Mouse (Mus musculus) gastrocnemius, adult 2 months (tissue): ENCODE data around the gene Zscan2. TPM values are rescaled to one million over a fixed set of nuclear protein-coding genes. Genes with fewer than 3 reads are reported as not detected.

Experiments
- DNase-seq: peaks from one replicate; pipeline ENCODE4 v3.0.0; 2022
- H3K27ac ChIP-seq: fragments of 200-600 bp; 2 replicates; pipeline ENCODE4 v1.8.1; 2022; ENCODE audit warnings: mild to moderate bottlenecking
- H3K4me3 ChIP-seq: fragments of 200-600 bp; 2 replicates; pipeline ENCODE4 v1.8.1; 2022; ENCODE audit warnings: mild to moderate bottlenecking, moderate library complexity
- CTCF ChIP-seq: fragments of 200-600 bp; IDR thresholded peaks from 2 replicates; pipeline ENCODE4 v1.8.1; 2022; ENCODE audit warnings: antibody characterized with exemption, mild to moderate bottlenecking, moderate library complexity
- intact Hi-C: fragments of 180-260 bp; cut with DNase I; formaldehyde crosslinking; loops from one replicate; pipeline ENCODE4 v1.15.1; 2025
- total RNA-seq, 2 experiments: library from RNA; stranded (reverse); gene quantifications; 2 replicates each; pipeline ENCODE4 v1.2.3; 2021

Gene Zscan2
- total RNA-seq, 2 experiments from 2014 or later: 1.3 to 1.7 TPM

- intact Hi-C loops: loop anchor here (5.0 kb wide), 1 partner anchor 44 kb away; no protein-coding TSS in a partner anchor
- Histone ChIP-seq H3K4me3 (peak overlapping the region; percentile 37; the same call in 1 of the 2 replicates), H3K27ac (peak overlapping the region; percentile 20; the same call in 1 of the 2 replicates)
- no peak for DNase-seq
- TF ChIP-seq CTCF: no peak
Observed at GRCm38 (mm10) chr7:80846280-80846678, 14.4 kb upstream of the Zscan2 start.

DNA sequence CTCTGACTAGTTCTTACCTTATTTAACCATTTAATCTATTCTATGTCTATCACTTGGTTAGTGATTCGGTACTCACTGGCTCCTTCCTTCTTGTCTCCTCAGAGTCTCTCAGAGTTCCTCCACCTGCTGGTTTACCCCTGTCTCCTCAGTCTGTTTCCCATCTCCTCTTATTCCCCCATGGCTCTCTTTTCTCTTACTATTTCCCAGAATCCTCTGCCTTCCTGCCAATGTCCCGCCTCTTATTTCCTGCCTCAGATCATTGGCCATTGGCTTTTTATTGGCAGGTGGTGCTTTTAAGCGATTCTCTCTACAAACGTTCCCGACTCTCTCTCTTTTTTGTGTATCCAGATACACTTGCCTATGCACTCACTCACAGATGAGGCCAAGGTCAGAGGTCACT is 14.0 kb upstream of the Zscan2 start:
- intact Hi-C loops: loop anchor here (5.0 kb wide), 1 partner anchor 44 kb away; no protein-coding TSS in a partner anchor
- no peak for DNase-seq
- Histone ChIP-seq H3K27ac (no peak overlapping the region), H3K4me3 (no peak overlapping the region)
- no peak for TF ChIP-seq CTCF

- Histone ChIP-seq H3K4me3 (peak overlapping the region; percentile 17; the same call in 1 of the 2 replicates), H3K27ac (peak overlapping the region; percentile 60)
- intact Hi-C loops: loop anchor here (1.0 to 5.0 kb wide), 2 partner anchors 47 to 120 kb away; no protein-coding TSS in a partner anchor
- no peak for TF ChIP-seq CTCF
- DNase-seq: no peak
Observed at GRCm38 (mm10) chr7:80849267-80849666, 11.5 kb upstream of the Zscan2 start.

- TF ChIP-seq CTCF: peak; percentile 96
- peak; percentile 45 for DNase-seq
- Histone ChIP-seq H3K4me3 (peak overlapping the region; percentile 17; the same call in 1 of the 2 replicates), H3K27ac (peak overlapping the region; percentile 60)
- intact Hi-C loops: loop anchor here (1.0 to 5.0 kb wide), 2 partner anchors 47 to 120 kb away; no protein-coding TSS in a partner anchor
Observed at GRCm38 (mm10) chr7:80849710-80850109, 11.0 kb upstream of the Zscan2 start.

- DNase-seq: no peak
- Histone ChIP-seq H3K27ac (no peak overlapping the region), H3K4me3 (no peak overlapping the region)
- no peak for TF ChIP-seq CTCF
- intact Hi-C loops: no loop called here
Observed at GRCm38 (mm10) chr7:80850520-80850919, 10.2 kb upstream of the Zscan2 start.

- TF ChIP-seq CTCF: peak; percentile 33; the same call in 1 of the 2 replicates
- Histone ChIP-seq H3K4me3 (no peak overlapping the region), H3K27ac (no peak overlapping the region)
- DNase-seq: no peak
- intact Hi-C loops: no loop called here
Observed at GRCm38 (mm10) chr7:80853218-80853617, 7.5 kb upstream of the Zscan2 start.

GRCm38 (mm10) chr7:80855316-80855715 is 5.4 kb upstream of the Zscan2 start:
- TF ChIP-seq CTCF: no peak
- Histone ChIP-seq H3K27ac (no peak overlapping the region), H3K4me3 (no peak overlapping the region)
- no peak for DNase-seq
- intact Hi-C loops: no loop called here

DNA sequence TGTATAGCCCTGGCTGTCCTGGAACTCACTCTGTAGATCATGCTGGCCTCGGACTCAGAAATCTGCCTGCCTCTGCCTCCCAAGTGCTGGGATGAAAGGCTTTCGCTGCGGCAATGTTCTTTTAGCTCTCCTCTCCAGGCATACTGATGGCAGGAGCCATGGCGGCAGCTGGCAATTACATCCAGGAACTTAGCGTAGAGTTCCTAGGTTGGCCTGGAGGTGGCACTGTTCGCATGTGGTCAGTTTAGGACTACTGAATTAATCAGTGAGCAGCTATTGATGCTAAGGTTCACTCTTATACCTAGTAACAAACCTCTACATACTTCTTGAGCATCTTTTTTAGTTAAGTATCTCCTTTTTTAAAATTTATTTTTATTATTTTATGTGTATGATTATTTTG is 3.5 kb upstream of the Zscan2 start:
- peak; percentile 86 for TF ChIP-seq CTCF
- Histone ChIP-seq H3K27ac (no peak overlapping the region), H3K4me3 (no peak overlapping the region)
- DNase-seq: peak; percentile 82
- intact Hi-C loops: loop anchor here (1.0 kb wide), 1 partner anchor 298 kb away; no protein-coding TSS in a partner anchor

DNA sequence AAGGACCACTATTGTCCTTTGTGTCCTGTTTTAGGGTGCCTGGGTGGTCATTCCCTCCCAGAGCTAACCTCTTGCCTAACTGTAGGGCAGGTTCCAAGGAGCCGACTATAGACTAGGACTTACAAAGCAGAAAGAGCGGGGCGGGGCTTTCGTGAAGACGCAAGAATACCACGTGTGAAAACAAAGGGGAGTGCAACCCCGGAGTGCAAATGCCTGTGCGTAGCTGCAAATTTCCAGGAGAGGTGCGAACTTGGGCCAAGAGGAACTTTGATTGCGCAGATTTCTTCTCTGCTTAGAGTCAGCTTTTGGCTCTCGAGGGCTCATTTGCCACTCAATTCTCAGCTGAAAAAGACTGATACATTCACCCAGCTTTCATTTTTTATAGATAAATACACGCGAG is 493 bp upstream of the Zscan2 start:
- intact Hi-C loops: no loop called here
- H3K4me3 ChIP-seq: peak overlapping the region; percentile 79
- H3K27ac ChIP-seq: peak overlapping the region; percentile 93
- TF ChIP-seq CTCF: no peak
- peak; percentile 49 for DNase-seq

DNA sequence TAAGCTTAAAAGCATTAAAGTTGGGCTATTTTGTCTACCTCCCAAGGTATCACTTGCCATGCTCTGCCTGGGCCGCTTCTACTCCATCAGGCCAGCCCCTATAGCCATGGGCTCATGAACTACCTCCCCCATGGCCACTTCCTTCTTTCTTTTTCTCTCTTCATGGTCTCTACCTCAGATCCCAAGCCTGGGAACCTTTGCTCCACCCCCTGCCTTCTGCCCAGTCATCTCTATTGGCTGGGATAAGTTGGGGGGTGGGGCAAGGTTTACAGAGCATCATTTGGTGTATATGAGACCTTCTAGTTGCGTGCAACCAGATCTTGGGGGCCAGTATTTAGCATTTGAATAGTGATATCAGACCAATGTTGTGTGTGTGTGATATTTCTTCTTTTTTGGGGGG is 1.8 kb downstream of the Zscan2 start:
- Histone ChIP-seq H3K27ac (no peak overlapping the region), H3K4me3 (no peak overlapping the region)
- no peak for TF ChIP-seq CTCF
- DNase-seq: no peak
- intact Hi-C loops: no loop called here

DNA sequence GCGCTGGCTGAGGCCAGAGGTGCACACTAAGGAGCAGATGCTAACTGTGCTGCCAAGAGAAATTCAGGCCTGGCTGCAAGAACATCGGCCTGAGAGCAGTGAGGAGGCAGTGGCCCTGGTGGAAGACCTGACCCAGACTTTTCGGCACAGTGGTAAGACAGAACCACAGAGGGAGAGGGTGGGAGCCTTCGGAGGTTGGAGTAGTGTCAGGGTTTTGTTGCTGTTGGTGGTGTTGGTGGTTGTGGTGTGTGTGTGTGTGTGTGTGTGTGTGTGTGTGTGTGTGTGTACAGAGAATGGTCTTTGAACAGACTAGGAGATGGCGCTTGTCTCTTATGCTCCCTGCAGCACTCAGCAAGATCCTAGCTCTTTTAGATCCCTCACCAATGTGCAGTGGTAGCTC is 2.8 kb downstream of the Zscan2 start:
- Histone ChIP-seq H3K4me3 (no peak overlapping the region), H3K27ac (peak overlapping the region; percentile 16)
- TF ChIP-seq CTCF: no peak
- intact Hi-C loops: no loop called here
- no peak for DNase-seq

- Histone ChIP-seq H3K4me3 (no peak overlapping the region), H3K27ac (peak overlapping the region; percentile 12; the same call in 1 of the 2 replicates)
- intact Hi-C loops: no loop called here
- no peak for DNase-seq
- TF ChIP-seq CTCF: no peak
Observed at GRCm38 (mm10) chr7:80864151-80864550, 3.4 kb downstream of the Zscan2 start.

GRCm38 (mm10) chr7:80864831-80865230 is 4.1 kb downstream of the Zscan2 start:
- intact Hi-C loops: no loop called here
- no peak for DNase-seq
- Histone ChIP-seq H3K27ac (peak overlapping the region; percentile 12; the same call in 1 of the 2 replicates), H3K4me3 (no peak overlapping the region)
- TF ChIP-seq CTCF: no peak

DNA sequence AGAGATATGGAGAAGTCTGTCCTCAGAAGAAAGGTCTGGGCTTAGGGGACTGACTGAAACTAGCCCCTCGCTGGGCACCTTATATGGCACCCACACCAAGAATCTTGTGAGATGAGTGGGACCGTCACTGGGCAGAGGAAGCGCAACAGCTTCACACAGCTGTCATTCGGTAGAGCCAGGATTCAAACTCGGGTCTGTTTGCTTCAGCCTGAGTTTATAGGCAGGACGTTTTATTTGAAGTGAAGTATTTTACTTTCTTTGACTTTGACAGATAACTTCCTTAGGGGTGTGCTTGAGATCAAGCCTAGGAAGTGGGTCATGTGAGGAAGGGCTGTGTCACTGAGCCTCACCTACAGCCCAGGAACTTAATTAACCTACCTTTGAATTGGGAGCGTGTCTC is 4.8 kb downstream of the Zscan2 start:
- no peak for DNase-seq

More for the DNA sequence above, 4.8 kb downstream of the Zscan2 start:
- TF ChIP-seq CTCF: no peak
- intact Hi-C loops: no loop called here
- Histone ChIP-seq H3K27ac (no peak overlapping the region; the same call in 1 of the 2 replicates), H3K4me3 (no peak overlapping the region)
